Mouse (Mus musculus): ENCODE data around the gene Creg2.

DNA sequence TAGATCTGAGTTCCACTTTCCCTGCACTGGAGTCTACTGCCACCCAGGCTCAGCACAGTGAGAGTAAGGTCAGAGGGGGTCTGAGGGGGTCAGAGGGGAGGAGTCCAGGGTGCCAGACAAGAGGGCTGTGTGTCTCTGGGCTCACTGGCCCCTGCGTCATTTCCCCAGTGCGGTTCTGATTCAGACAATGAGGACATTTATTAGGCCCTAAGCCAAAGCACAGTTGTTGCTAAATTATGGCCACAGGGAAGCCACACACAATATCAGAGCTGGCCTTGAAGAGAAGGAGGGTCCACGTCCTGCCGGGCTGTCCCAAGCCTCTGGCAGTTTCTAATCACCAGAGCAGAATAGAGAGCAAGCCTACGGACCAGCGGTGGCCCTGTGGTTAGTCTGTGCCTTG lies 47.2 kb upstream of the Creg2 start:
- TF ChIP-seq E2F4 (IDR thresholded peaks at IDR 0.05; ENCODE audit: insufficient read depth) (no peak), MYOG (IDR thresholded peaks at IDR 0.05; ENCODE audit: control insufficient read depth in 1 of 3, insufficient read depth in 1 of 3, insufficient read length in 2 of 3, low read depth in 2 of 3) (no peak), POLR2A (IDR thresholded peaks at IDR 0.05; ENCODE audit: insufficient read length, low read depth) (no peak), MAX (IDR thresholded peaks at IDR 0.05; ENCODE audit: low read depth) (no peak), TCF12 (IDR thresholded peaks at IDR 0.05; ENCODE audit: insufficient read depth, poor library complexity, severe bottlenecking) (no peak), CEBPB (IDR thresholded peaks at IDR 0.05; ENCODE audit: insufficient read depth, poor library complexity, severe bottlenecking) (no peak), USF1 (IDR thresholded peaks at IDR 0.05; ENCODE audit: low read depth) (no peak), POLR2AphosphoS2 (IDR thresholded peaks at IDR 0.05; ENCODE audit: insufficient read length, low read depth) (no peak)
